Mouse (Mus musculus) lung, adult 2 months (tissue): ENCODE measurements around the gene Mecom. TPM values are rescaled to one million over a fixed set of nuclear protein-coding genes. Genes with fewer than 3 reads are reported as not detected.

ENCODE experiments used
- DNase-seq: peaks from one replicate; pipeline ENCODE4 v3.0.0; 2022
- H3K4me1 ChIP-seq: fragments of 200-500 bp; 2 replicates; pipeline ENCODE4 v1.6.1; 2011; ENCODE audit warnings: low read length; ENCODE audit not compliant: control insufficient read depth, insufficient read depth
- H3K4me3 ChIP-seq: fragments of 200-500 bp; replicated peaks from 2 replicates; pipeline ENCODE3; 2011; ENCODE audit warnings: low read depth, mild to moderate bottlenecking, control low read depth, low read length; ENCODE audit errors: extremely low read depth
- CTCF ChIP-seq: fragments of 200-500 bp; IDR thresholded peaks from 2 replicates; pipeline ENCODE4 v1.5.1; 2011; ENCODE audit warnings: mild to moderate bottlenecking, low read length, control low read depth; ENCODE audit not compliant: insufficient read depth
- POLR2A ChIP-seq: fragments of 200-500 bp; IDR thresholded peaks from 2 replicates; pipeline ENCODE4 v1.6.1; 2011; ENCODE audit warnings: low read depth, mild to moderate bottlenecking, control low read depth, low read length, borderline replicate concordance; ENCODE audit errors: extremely low read depth
- WGBS: fragments of 180-500 bp; shearing (Covaris S2); methylation state at CpG from one replicate; pipeline ENCODE4 v1.1.7; 2018; 5-methylcytosine and 5-hydroxymethylcytosine counted together
- polyA plus RNA-seq: library from polyadenylated mRNA; depleted of rRNA; stranded (reverse); fragments of >200 nt; gene quantifications from 2 replicates; pipeline ENCODE4 v1.2.3, GENCODE M21; 2012

Gene Mecom
- polyA plus RNA-seq, 1 experiment = 16.0 TPM

GRCm38 (mm10) chr3:30269253-30269652 lies 278.6 kb downstream of the Mecom start:
- 85% methylated on average over 3 of the region's 3 CpGs for WGBS
- no peak for TF ChIP-seq POLR2A
- TF ChIP-seq CTCF = 0 out of 2 replicates have a peak, but pooled peaks have one; percentile 12
- no peak for DNase-seq
- Histone ChIP-seq H3K4me1 (no peaks in the 10 kb centered on the region), H3K4me3 (no peak overlapping the region)

DNA sequence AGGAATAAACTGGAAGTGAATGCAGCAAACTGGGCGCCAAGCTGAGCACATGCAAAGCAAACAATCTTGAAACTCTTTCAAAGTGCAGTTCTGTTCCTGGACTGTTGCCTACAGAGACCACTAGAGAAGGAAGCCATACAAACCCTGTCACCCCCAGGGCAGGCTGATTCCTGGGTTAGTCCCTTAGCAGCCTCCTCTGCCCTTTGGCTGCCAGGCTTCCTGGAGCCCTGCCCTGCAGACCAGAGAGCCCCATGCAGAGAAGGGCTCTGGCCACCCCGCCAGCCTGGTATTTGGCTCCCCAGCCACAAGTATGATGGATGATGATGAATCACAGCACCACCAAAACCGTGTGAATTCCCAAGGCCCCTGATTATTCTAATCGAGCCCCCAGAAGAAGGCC lies 286.9 kb downstream of the Mecom start:
- WGBS = 38% methylated on average over 4 of the region's 4 CpGs
- Histone ChIP-seq H3K4me3 (no peak overlapping the region), H3K4me1 (no peaks in the 10 kb centered on the region; the same call in 1 of the 2 replicates)
- no peak for TF ChIP-seq POLR2A
- TF ChIP-seq CTCF = no peak
- DNase-seq = no peak

GRCm38 (mm10) chr3:30258421-30258820 lies 289.4 kb downstream of the Mecom start:
- no peak for DNase-seq
- Histone ChIP-seq H3K4me3 (no peak overlapping the region), H3K4me1 (no peaks in the 10 kb centered on the region; the same call in 1 of the 2 replicates)
- WGBS = 74% methylated on average over 10 of the region's 10 CpGs
- TF ChIP-seq CTCF (no peak), POLR2A (no peak)

DNA sequence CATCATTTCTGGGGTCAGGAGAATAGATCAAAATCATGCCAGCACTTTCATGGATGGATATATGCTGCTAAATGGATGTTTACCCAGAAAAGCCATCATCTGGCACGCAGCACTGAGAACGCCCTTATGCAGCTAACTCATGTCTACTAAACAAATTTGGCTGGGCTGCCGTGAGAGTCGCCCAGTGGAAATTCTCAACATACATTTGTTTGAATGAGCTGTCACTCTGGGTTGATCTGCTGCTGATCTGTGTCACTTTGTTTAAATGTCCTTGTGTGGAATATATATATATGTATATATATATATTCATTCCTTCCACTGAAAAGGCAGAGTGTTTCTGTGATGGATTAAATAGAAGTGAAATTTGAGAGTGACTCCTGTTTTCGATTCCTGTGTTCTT lies 290.0 kb downstream of the Mecom start:
- 85% methylated on average over 5 of the region's 5 CpGs for WGBS
- DNase-seq = no peak
- TF ChIP-seq CTCF = no peak
- no peak for TF ChIP-seq POLR2A
- H3K4me3 ChIP-seq = no peak overlapping the region
- no peaks in the 10 kb centered on the region; the same call in 1 of the 2 replicates for H3K4me1 ChIP-seq

DNA sequence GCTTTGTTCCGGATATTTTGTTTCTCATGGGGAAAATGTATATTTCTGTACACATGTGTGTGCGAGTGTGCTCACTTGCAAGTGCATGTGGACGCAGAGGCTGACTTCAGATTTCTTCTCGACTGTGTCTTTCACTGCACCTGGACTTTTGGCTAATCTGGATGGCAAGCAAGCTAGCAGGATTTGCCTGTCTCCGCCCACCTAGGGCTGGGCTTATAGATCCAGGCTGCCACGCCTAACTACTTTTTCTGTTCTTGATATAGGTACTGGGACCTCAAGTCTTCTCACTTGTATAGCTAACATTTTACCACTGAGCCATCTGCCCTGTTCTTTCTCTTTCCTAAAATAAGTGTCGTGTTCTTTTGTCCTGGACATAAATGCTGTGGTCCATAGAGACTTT lies 290.9 kb downstream of the Mecom start:
- WGBS = 88% methylated on average over 7 of the region's 7 CpGs
- no peak overlapping the region for H3K4me3 ChIP-seq
- no peak for DNase-seq
- no peaks in the 10 kb centered on the region; the same call in 1 of the 2 replicates for H3K4me1 ChIP-seq
- TF ChIP-seq CTCF = no peak
- TF ChIP-seq POLR2A = no peak

- Histone ChIP-seq H3K4me3 (no peak overlapping the region), H3K4me1 (no peaks in the 10 kb centered on the region; the same call in 1 of the 2 replicates)
- 86% methylated on average over 5 of the region's 5 CpGs for WGBS
- no peak for DNase-seq
- no peak for TF ChIP-seq POLR2A
- no peak for TF ChIP-seq CTCF
These were observed 292.0 kb downstream of the Mecom start for GRCm38 (mm10) chr3:30255828-30256227.

- no peak for TF ChIP-seq POLR2A
- TF ChIP-seq CTCF = no peak
- Histone ChIP-seq H3K4me1 (no peaks in the 10 kb centered on the region), H3K4me3 (no peak overlapping the region)
- WGBS = 38% methylated on average over 7 of the region's 7 CpGs
- no peak for DNase-seq
These were observed 293.4 kb downstream of the Mecom start for GRCm38 (mm10) chr3:30254451-30254850.

GRCm38 (mm10) chr3:30253714-30254113 lies 294.1 kb downstream of the Mecom start:
- no peak for DNase-seq
- H3K4me3 ChIP-seq = no peak overlapping the region
- H3K4me1 ChIP-seq = peaks cover 2% of the 10 kb centered on the region; the same call in 1 of the 2 replicates
- WGBS = 83% methylated on average over 5 of the region's 5 CpGs
- no peak for TF ChIP-seq POLR2A
- no peak for TF ChIP-seq CTCF

- TF ChIP-seq POLR2A (no peak), CTCF (no peak)
- 76% methylated on average over 4 of the region's 4 CpGs for WGBS
- Histone ChIP-seq H3K4me3 (no peak overlapping the region), H3K4me1 (peaks cover 14% of the 10 kb centered on the region)
- DNase-seq = no peak
These were observed 299.0 kb downstream of the Mecom start for GRCm38 (mm10) chr3:30248656-30249384.

DNA sequence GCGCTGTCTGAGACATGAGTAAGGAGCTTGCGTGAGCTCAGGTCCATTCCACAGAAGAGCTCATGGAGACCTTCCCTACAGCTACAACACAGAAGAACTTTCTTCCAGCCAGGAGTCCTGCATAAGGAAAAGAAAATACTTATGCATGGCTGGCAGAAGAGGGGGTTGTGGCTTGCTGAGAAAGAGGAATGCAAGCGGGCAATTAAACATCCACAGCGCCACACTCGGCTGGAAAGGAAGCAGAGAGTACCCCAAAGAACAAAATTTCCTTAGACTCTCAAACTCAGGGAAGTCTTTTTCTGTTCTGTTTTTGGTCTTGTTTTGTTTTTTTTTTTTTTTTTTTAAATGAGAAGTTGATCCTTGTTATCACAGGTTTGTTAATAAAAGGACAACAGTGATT lies 300.6 kb downstream of the Mecom start:
- H3K4me1 ChIP-seq = peaks cover 14% of the 10 kb centered on the region
- DNase-seq = no peak

More for the DNA sequence above, 300.6 kb downstream of the Mecom start:
- TF ChIP-seq CTCF = no peak
- no peak for TF ChIP-seq POLR2A
- peak overlapping the region; percentile 39 for H3K4me3 ChIP-seq
- WGBS = 66% methylated on average over 5 of the region's 5 CpGs
